Mouse (Mus musculus): ENCODE results near the gene Aven.

GRCm38 (mm10) chr2:112625156-112625555, 132.4 kb downstream of the Aven start:
- TF ChIP-seq CTCF (IDR thresholded peaks at IDR 0.05; ENCODE audit: low read depth) (no peak), EP300 (IDR thresholded peaks at IDR 0.05; ENCODE audit: low read depth) (no peak)

Measured in heart, postnatal 0 days (tissue).